Mouse (Mus musculus): Measurements from ENCODE around the gene Col4a2. TPM values are rescaled to one million over a fixed set of nuclear protein-coding genes. Genes with fewer than 3 reads are reported as not detected.

Gene Col4a2
- polyA plus RNA-seq, 1 experiment from 2014 or later, result 11.8 TPM

GRCm38 (mm10) chr8:11333746-11334145, 21.1 kb downstream of the Col4a2 start:
- WGBS (ENCODE audit: insufficient replicate concordance), result 65% methylated on average over 6 of the region's 6 CpGs
- H3K9ac ChIP-seq, result no peak overlapping the region
- no peak overlapping the region for H3K27ac ChIP-seq
- H3K4me2 ChIP-seq, result no peak overlapping the region
- ATAC-seq, result no peak
- no peaks in the 10 kb centered on the region for H3K9me3 ChIP-seq (replicated peaks)
- H3K4me1 ChIP-seq, result no peaks in the 10 kb centered on the region
- H3K4me3 ChIP-seq, result no peak overlapping the region
- H3K27me3 ChIP-seq (replicated peaks), result no peaks in the 10 kb centered on the region; the same call in 1 of the 2 replicates
- no peaks in the 10 kb centered on the region for H3K36me3 ChIP-seq

- H3K4me1 ChIP-seq, result no peaks in the 10 kb centered on the region
- ATAC-seq, result no peak
- H3K4me2 ChIP-seq, result no peak overlapping the region
- 27% methylated on average over 3 of the region's 3 CpGs for WGBS (ENCODE audit: insufficient replicate concordance)
- H3K36me3 ChIP-seq, result no peaks in the 10 kb centered on the region
- no peak overlapping the region for H3K4me3 ChIP-seq
- H3K27ac ChIP-seq, result no peak overlapping the region
- no peaks in the 10 kb centered on the region; the same call in 1 of the 2 replicates for H3K27me3 ChIP-seq (replicated peaks)
- no peaks in the 10 kb centered on the region for H3K9me3 ChIP-seq (replicated peaks)
- no peak overlapping the region for H3K9ac ChIP-seq
Observed at GRCm38 (mm10) chr8:11334493-11334892, 21.9 kb downstream of the Col4a2 start.

GRCm38 (mm10) chr8:11335238-11335637, 22.6 kb downstream of the Col4a2 start:
- peaks cover 5% of the 10 kb centered on the region; the same call in 1 of the 2 replicates for H3K4me1 ChIP-seq
- H3K9me3 ChIP-seq (replicated peaks), result no peaks in the 10 kb centered on the region
- no peak for ATAC-seq
- no peak overlapping the region for H3K4me2 ChIP-seq
- no peaks in the 10 kb centered on the region; the same call in 1 of the 2 replicates for H3K27me3 ChIP-seq (replicated peaks)
- no peak overlapping the region for H3K9ac ChIP-seq
- no peak overlapping the region for H3K4me3 ChIP-seq
- no peaks in the 10 kb centered on the region for H3K36me3 ChIP-seq
- 61% methylated on average over 4 of the region's 4 CpGs for WGBS (ENCODE audit: insufficient replicate concordance)
- H3K27ac ChIP-seq, result no peak overlapping the region

GRCm38 (mm10) chr8:11336346-11336745, 23.7 kb downstream of the Col4a2 start:
- Histone ChIP-seq H3K27ac (no peak overlapping the region), H3K27me3 (replicated peaks) (no peaks in the 10 kb centered on the region; the same call in 1 of the 2 replicates), H3K4me1 (peaks cover 10% of the 10 kb centered on the region; the same call in 1 of the 2 replicates), H3K4me3 (no peak overlapping the region), H3K9me3 (replicated peaks) (no peaks in the 10 kb centered on the region), H3K4me2 (no peak overlapping the region), H3K36me3 (no peaks in the 10 kb centered on the region), H3K9ac (no peak overlapping the region)
- WGBS (ENCODE audit: insufficient replicate concordance), result 78% methylated on average over 5 of the region's 5 CpGs
- ATAC-seq, result no peak

GRCm38 (mm10) chr8:11337642-11338041, 25.0 kb downstream of the Col4a2 start:
- no peak overlapping the region for H3K4me2 ChIP-seq
- H3K36me3 ChIP-seq, result no peaks in the 10 kb centered on the region
- no peaks in the 10 kb centered on the region for H3K9me3 ChIP-seq (replicated peaks)
- WGBS (ENCODE audit: insufficient replicate concordance), result 72% methylated on average over 10 of the region's 10 CpGs
- H3K4me1 ChIP-seq, result peaks cover 10% of the 10 kb centered on the region; the same call in 1 of the 2 replicates
- no peak overlapping the region for H3K9ac ChIP-seq
- no peak overlapping the region for H3K27ac ChIP-seq
- ATAC-seq, result no peak
- H3K27me3 ChIP-seq (replicated peaks), result no peaks in the 10 kb centered on the region
- H3K4me3 ChIP-seq, result no peak overlapping the region

GRCm38 (mm10) chr8:11338507-11338906, 25.9 kb downstream of the Col4a2 start:
- no peaks in the 10 kb centered on the region for H3K36me3 ChIP-seq
- no peak overlapping the region for H3K4me3 ChIP-seq
- H3K4me1 ChIP-seq, result peaks cover 10% of the 10 kb centered on the region; the same call in 1 of the 2 replicates
- H3K9me3 ChIP-seq (replicated peaks), result no peaks in the 10 kb centered on the region
- H3K9ac ChIP-seq, result no peak overlapping the region
- 80% methylated on average over 9 of the region's 9 CpGs for WGBS (ENCODE audit: insufficient replicate concordance)
- no peak for ATAC-seq
- H3K27me3 ChIP-seq (replicated peaks), result no peaks in the 10 kb centered on the region
- H3K27ac ChIP-seq, result no peak overlapping the region
- H3K4me2 ChIP-seq, result no peak overlapping the region

- Histone ChIP-seq H3K4me2 (no peak overlapping the region), H3K4me3 (no peak overlapping the region), H3K27me3 (replicated peaks) (no peaks in the 10 kb centered on the region), H3K36me3 (no peaks in the 10 kb centered on the region), H3K9ac (no peak overlapping the region), H3K27ac (no peak overlapping the region), H3K9me3 (replicated peaks) (no peaks in the 10 kb centered on the region), H3K4me1 (peaks cover 10% of the 10 kb centered on the region; the same call in 1 of the 2 replicates)
- 28% methylated on average over 12 of the region's 12 CpGs for WGBS (ENCODE audit: insufficient replicate concordance)
- no peak for ATAC-seq
Observed at GRCm38 (mm10) chr8:11340310-11341110, 27.9 kb downstream of the Col4a2 start.

GRCm38 (mm10) chr8:11341111-11341566, 28.5 kb downstream of the Col4a2 start:
- no peak for ATAC-seq

GRCm38 (mm10) chr8:11344459-11344858, 31.9 kb downstream of the Col4a2 start:
- Histone ChIP-seq H3K4me3 (no peak overlapping the region), H3K9ac (no peak overlapping the region), H3K27ac (no peak overlapping the region), H3K36me3 (no peaks in the 10 kb centered on the region), H3K9me3 (replicated peaks) (no peaks in the 10 kb centered on the region), H3K4me1 (peaks cover 12% of the 10 kb centered on the region; the same call in 1 of the 2 replicates), H3K4me2 (no peak overlapping the region), H3K27me3 (replicated peaks) (no peaks in the 10 kb centered on the region)
- WGBS (ENCODE audit: insufficient replicate concordance), result 64% methylated on average over 9 of the region's 9 CpGs
- no peak for ATAC-seq

More at GRCm38 (mm10) chr8:11341111-11341566, 28.5 kb downstream of the Col4a2 start:
- H3K9me3 ChIP-seq (replicated peaks), result no peaks in the 10 kb centered on the region
- WGBS (ENCODE audit: insufficient replicate concordance), result 21% methylated on average over 3 of the region's 3 CpGs
- no peak overlapping the region for H3K4me3 ChIP-seq
- no peaks in the 10 kb centered on the region for H3K36me3 ChIP-seq
- peaks cover 10% of the 10 kb centered on the region; the same call in 1 of the 2 replicates for H3K4me1 ChIP-seq
- H3K27me3 ChIP-seq (replicated peaks), result no peaks in the 10 kb centered on the region
- H3K9ac ChIP-seq, result no peak overlapping the region
- H3K4me2 ChIP-seq, result no peak overlapping the region
- H3K27ac ChIP-seq, result no peak overlapping the region

- WGBS (ENCODE audit: insufficient replicate concordance), result 68% methylated on average over 10 of the region's 10 CpGs
- Histone ChIP-seq H3K9me3 (replicated peaks) (no peaks in the 10 kb centered on the region), H3K4me1 (0 out of 2 replicates have a peak, but pooled peaks cover 2% of the 10 kb centered on the region), H3K27ac (no peak overlapping the region), H3K4me2 (no peak overlapping the region), H3K36me3 (no peaks in the 10 kb centered on the region), H3K9ac (no peak overlapping the region), H3K27me3 (replicated peaks) (no peaks in the 10 kb centered on the region), H3K4me3 (no peak overlapping the region)
- no peak for ATAC-seq
Observed at GRCm38 (mm10) chr8:11346225-11346624, 33.6 kb downstream of the Col4a2 start.

GRCm38 (mm10) chr8:11347699-11348098, 35.1 kb downstream of the Col4a2 start:
- 60% methylated on average over 9 of the region's 9 CpGs for WGBS (ENCODE audit: insufficient replicate concordance)
- H3K4me2 ChIP-seq, result no peak overlapping the region
- H3K27me3 ChIP-seq (replicated peaks), result no peaks in the 10 kb centered on the region
- no peaks in the 10 kb centered on the region for H3K9me3 ChIP-seq (replicated peaks)
- H3K4me1 ChIP-seq, result 0 out of 2 replicates have a peak, but pooled peaks cover 2% of the 10 kb centered on the region
- no peak for ATAC-seq
- no peaks in the 10 kb centered on the region for H3K36me3 ChIP-seq
- no peak overlapping the region for H3K4me3 ChIP-seq
- H3K9ac ChIP-seq, result no peak overlapping the region
- no peak overlapping the region for H3K27ac ChIP-seq

- Histone ChIP-seq H3K27me3 (replicated peaks) (0 out of 2 replicates have a peak, but pooled peaks cover under 1% of the 10 kb centered on the region), H3K4me1 (0 out of 2 replicates have a peak, but pooled peaks cover 2% of the 10 kb centered on the region), H3K9me3 (replicated peaks) (no peaks in the 10 kb centered on the region), H3K4me3 (no peak overlapping the region), H3K4me2 (no peak overlapping the region), H3K27ac (no peak overlapping the region), H3K36me3 (no peaks in the 10 kb centered on the region), H3K9ac (no peak overlapping the region)
- no peak for ATAC-seq
- 66% methylated on average over 11 of the region's 11 CpGs for WGBS (ENCODE audit: insufficient replicate concordance)
Observed at GRCm38 (mm10) chr8:11348622-11349021, 36.0 kb downstream of the Col4a2 start.
